Mouse (Mus musculus) heart, embryonic 15.5 days (tissue): ENCODE measurements around the gene Lsamp. TPM values are rescaled to one million over a fixed set of nuclear protein-coding genes. Genes with fewer than 3 reads are reported as not detected.
"Not testable (repeated sequence)": the region's sequence is repeated elsewhere in the genome, so short reads cannot be mapped to it uniquely, and the experiment has no call there.

Source experiments
- ATAC-seq: fragments of 200-750 bp; cut with Nextera tagmentation; replicated peaks from 2 replicates; pipeline ENCODE4 v1.8.0; 2017; ENCODE audit warnings: low read depth, moderate TSS enrichment; ENCODE audit not compliant: insufficient number of reproducible peaks, insufficient read depth, low FRiP score
- H3K27ac ChIP-seq: fragments of 300-500 bp; sonication (generic); 2 replicates; pipeline ENCODE4 v1.5.1; 2015; ENCODE audit warnings: mild to moderate bottlenecking, inconsistent platforms
- H3K27me3 ChIP-seq: fragments of 300-500 bp; sonication (generic); 2 replicates; pipeline ENCODE4 v1.6.1; 2015; ENCODE audit warnings: inconsistent platforms
- H3K36me3 ChIP-seq: fragments of 300-500 bp; sonication (generic); 2 replicates; pipeline ENCODE4 v1.6.1; 2015; ENCODE audit warnings: mild to moderate bottlenecking, inconsistent platforms
- H3K4me1 ChIP-seq: fragments of 300-500 bp; sonication (generic); replicated peaks from 2 replicates; pipeline ENCODE4 v1.6.1; 2015; ENCODE audit warnings: inconsistent platforms
- H3K4me2 ChIP-seq: fragments of 300-500 bp; sonication (generic); 2 replicates; pipeline ENCODE4 v1.6.1; 2015; ENCODE audit warnings: inconsistent platforms, mild to moderate bottlenecking, moderate library complexity
- H3K4me3 ChIP-seq: fragments of 300-500 bp; sonication (generic); 2 replicates; pipeline ENCODE4 v1.5.1; 2015; ENCODE audit warnings: mild to moderate bottlenecking, inconsistent platforms
- H3K9ac ChIP-seq: fragments of 300-500 bp; sonication (generic); 2 replicates; pipeline ENCODE4 v1.6.1; 2015; ENCODE audit warnings: mild to moderate bottlenecking, inconsistent platforms
- H3K9me3 ChIP-seq: fragments of 300-500 bp; sonication (generic); replicated peaks from 2 replicates; pipeline ENCODE4 v1.6.1; 2016; ENCODE audit warnings: inconsistent platforms
- WGBS: fragments of 180-500 bp; shearing (Covaris S2); methylation state at CpG from one replicate; pipeline ENCODE4 v1.1.7; 2015; ENCODE audit warnings: mixed read lengths; 5-methylcytosine and 5-hydroxymethylcytosine counted together
- polyA plus RNA-seq: library from polyadenylated mRNA; unstranded; fragments of >200 nt; fragmentation: Nextera tagmentation; extraction: Ambion mirVana; gene quantifications from 2 replicates; pipeline ENCODE4 v1.2.1, GENCODE M21; 2015

The Lsamp gene
- polyA plus RNA-seq, 1 experiment from 2014 or later: 1.7 TPM

DNA sequence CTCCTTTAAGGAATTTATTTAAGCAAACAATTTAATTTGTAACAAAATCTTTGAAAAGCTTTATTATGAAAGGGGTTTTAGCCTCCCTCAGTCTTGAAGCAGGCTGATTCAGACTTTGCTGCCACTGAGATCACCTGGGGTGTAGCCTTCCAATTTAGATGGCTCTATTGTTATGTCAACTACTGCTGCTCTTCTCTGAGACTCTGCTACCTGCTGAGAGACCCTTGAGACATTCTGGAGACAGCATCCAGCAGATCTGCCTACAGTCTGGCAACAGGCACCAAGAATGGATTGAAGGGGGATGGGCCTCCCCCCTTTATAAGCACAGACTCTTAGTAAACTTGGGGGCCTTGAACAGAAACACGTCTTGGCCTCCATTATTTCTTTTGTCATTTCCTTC, 632.5 kb downstream of the Lsamp start:
- not testable (repeated sequence) for H3K36me3 ChIP-seq, ATAC-seq, H3K27me3 ChIP-seq, H3K9me3 ChIP-seq, H3K4me1 ChIP-seq, H3K4me2 ChIP-seq, H3K4me3 ChIP-seq, H3K9ac ChIP-seq, H3K27ac ChIP-seq
- 15% methylated on average over 1 of the region's 1 CpGs for WGBS

DNA sequence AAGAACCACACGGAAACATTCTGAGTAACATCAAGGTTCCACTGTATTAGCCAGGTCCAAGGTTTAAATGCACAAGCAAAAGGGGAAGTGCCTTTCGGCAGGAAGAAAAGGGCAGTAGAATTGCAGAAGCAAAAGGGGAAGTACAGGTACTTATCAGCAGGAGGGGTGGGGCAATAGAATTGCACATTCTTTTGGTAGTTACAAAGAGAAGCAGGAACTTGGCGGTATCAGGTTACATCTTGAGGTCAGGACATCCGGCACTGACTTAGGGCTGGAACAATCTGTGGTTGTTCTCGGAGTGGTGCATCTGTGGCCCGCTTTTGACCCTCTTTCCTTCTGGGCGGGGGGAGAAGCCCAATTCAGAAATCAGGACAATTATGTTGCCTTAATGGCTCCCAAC, 636.9 kb downstream of the Lsamp start:
- not testable (repeated sequence) for H3K9ac ChIP-seq, H3K4me2 ChIP-seq, H3K27ac ChIP-seq, H3K4me3 ChIP-seq, H3K4me1 ChIP-seq, H3K27me3 ChIP-seq, ATAC-seq, H3K36me3 ChIP-seq, H3K9me3 ChIP-seq
- 57% methylated on average over 7 of the region's 7 CpGs for WGBS

DNA sequence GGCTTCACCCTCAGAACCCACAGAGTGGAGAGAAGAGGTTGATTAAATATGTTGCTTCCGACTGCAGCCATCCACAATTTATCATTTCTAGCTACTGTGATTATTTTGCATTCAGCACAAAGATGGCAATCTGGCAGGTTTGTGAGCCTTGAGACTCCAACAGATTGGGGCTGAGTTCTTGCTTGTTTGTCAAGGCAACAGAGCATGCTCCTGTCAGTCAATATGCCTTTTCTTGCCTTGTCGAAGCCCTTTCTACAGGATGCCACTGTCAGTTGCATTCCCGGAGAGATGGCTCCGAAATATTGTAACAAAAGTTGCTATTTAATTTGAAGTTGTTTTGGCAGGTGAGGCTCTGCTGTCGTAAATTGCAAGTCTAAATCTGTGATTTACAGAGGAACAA, 643.0 kb downstream of the Lsamp start:
- no peak for ATAC-seq
- Histone ChIP-seq H3K27me3 (no peaks in the 10 kb centered on the region), H3K36me3 (no peaks in the 10 kb centered on the region), H3K9me3 (no peaks in the 10 kb centered on the region), H3K27ac (no peak overlapping the region), H3K4me2 (no peak overlapping the region), H3K9ac (no peak overlapping the region), H3K4me3 (no peak overlapping the region), H3K4me1 (no peaks in the 10 kb centered on the region)
- 81% methylated on average over 5 of the region's 5 CpGs for WGBS

DNA sequence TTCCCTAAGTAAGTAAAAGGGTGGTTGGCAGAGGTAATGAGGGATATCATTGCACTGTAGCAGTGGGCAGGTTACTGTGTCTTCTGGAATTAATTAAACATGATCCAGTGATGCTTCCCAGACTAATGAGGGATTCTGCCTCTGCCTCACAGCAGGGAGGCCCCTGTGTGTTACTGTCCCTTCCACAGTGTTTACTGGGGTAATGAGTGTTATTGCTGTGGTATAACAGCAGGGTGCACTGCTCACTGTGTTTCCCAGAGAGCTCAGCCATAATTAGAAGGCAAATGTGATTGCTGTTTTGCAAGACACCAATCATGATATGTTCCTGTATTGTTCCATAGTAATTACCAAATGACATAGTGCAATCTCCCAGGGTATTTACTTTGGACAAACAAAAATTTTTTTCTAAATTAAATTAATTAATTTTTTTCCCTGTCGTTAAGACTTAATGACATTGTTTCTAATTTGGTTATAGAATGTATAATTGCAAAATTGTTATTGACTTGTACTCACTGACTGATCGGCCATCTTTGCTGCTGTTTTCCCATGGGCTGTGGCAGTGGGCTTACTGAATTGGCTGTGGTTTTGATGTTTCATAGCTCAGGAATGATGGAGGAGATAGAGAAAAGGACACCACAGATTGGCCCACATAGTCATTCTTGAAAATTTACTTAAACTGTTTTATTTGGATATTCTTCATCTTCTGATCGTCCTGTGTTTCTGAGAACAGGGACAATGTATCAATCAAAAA, 655.6 kb downstream of the Lsamp start:
- no peaks in the 10 kb centered on the region for H3K4me1 ChIP-seq
- no peaks in the 10 kb centered on the region for H3K36me3 ChIP-seq
- WGBS: 69% methylated on average over 3 of the region's 3 CpGs
- no peaks in the 10 kb centered on the region for H3K27me3 ChIP-seq
- H3K4me2 ChIP-seq: no peak overlapping the region
- H3K9ac ChIP-seq: no peak overlapping the region
- no peak overlapping the region for H3K4me3 ChIP-seq
- no peak for ATAC-seq
- H3K27ac ChIP-seq: no peak overlapping the region
- H3K9me3 ChIP-seq: no peaks in the 10 kb centered on the region

DNA sequence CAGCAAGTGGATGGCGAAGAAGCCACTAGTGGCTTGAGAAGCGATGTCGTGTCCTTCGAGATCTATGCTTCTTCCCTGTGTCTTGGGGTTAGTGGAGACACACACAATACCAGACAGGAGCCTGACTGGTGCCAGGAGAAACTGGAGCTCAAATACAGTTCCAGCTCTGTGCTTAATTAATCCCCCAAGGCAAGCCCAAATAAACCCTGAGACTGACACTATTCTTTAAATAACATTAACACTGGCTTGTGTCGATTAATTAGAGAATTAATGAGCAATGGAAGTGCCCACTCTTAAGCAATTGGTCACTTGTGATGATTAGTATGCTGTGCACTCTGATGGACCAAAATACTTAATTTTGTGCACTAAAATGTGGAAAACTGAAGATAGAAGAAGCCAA, 668.6 kb downstream of the Lsamp start:
- Histone ChIP-seq H3K27me3 (no peaks in the 10 kb centered on the region), H3K36me3 (no peaks in the 10 kb centered on the region), H3K4me3 (no peak overlapping the region), H3K9me3 (no peaks in the 10 kb centered on the region), H3K4me1 (no peaks in the 10 kb centered on the region), H3K4me2 (no peak overlapping the region), H3K9ac (no peak overlapping the region), H3K27ac (no peak overlapping the region)
- ATAC-seq: no peak
- WGBS: 91% methylated on average over 5 of the region's 5 CpGs

DNA sequence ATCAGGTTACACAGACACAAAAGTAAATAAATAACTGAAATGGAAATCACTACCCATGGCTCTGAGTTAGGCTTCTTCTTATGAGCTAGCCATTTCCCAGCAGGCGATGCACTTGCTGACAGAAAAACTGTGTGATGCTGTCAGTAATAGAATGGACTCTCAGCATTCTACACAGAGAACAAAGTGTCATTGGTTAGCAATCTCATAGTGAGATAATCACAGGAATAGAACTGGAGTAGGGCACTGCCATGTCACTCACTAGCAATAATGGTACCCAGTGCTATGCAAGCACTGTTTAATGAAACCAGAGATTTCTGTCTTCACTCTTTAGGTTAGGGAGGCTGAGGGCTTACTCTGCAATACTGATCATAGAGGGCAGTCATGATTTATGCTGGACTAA, 669.3 kb downstream of the Lsamp start:
- H3K4me2 ChIP-seq: no peak overlapping the region
- H3K4me3 ChIP-seq: no peak overlapping the region
- no peaks in the 10 kb centered on the region for H3K27me3 ChIP-seq
- H3K9me3 ChIP-seq: no peaks in the 10 kb centered on the region
- 68% methylated on average over 1 of the region's 1 CpGs for WGBS
- no peaks in the 10 kb centered on the region for H3K36me3 ChIP-seq
- ATAC-seq: no peak
- H3K27ac ChIP-seq: no peak overlapping the region
- no peaks in the 10 kb centered on the region for H3K4me1 ChIP-seq
- H3K9ac ChIP-seq: no peak overlapping the region

DNA sequence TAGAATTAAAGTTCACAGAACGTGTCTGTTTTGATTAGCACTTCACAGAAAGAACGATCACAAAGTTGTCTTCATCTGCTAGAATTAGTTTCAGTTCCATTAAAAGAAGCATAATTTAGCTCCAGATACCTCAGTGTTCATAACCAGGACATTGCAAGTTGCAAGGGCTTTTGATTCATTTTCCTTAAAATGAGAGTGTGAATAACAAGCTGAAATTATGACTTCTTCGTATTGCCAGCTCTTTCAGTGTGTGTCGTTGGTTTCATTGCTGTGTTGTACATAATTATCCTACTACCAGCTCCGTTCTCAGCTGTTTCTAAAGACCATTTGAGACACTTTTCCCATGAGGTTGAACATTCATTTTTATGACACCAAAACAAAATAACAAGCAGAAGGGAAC, 672.2 kb downstream of the Lsamp start:
- no peaks in the 10 kb centered on the region for H3K9me3 ChIP-seq
- no peaks in the 10 kb centered on the region for H3K4me1 ChIP-seq
- no peak for ATAC-seq
- H3K4me3 ChIP-seq: no peak overlapping the region
- no peak overlapping the region for H3K4me2 ChIP-seq
- WGBS: 74% methylated on average over 5 of the region's 5 CpGs
- H3K27ac ChIP-seq: no peak overlapping the region
- no peaks in the 10 kb centered on the region for H3K27me3 ChIP-seq
- no peak overlapping the region for H3K9ac ChIP-seq
- no peaks in the 10 kb centered on the region for H3K36me3 ChIP-seq

DNA sequence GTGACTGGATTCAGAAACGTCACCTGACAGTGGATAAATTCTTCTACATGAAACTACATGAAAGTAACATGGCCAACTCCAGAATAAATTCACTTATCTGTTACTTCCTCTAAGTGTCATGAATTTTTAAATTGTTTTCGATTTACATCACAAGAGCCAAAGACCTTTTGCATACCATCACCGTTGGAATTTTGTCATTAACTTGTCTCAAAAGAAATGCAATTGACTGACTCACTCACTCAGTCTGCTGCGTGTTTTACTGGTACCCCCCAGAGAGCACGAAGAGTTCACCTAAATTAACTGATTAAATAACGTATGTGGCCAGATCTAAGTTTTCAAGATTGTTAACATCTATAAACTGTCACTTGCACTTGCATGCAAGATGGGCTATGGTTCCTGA, 672.7 kb downstream of the Lsamp start:
- 45% methylated on average over 6 of the region's 6 CpGs for WGBS
- H3K27ac ChIP-seq: no peak overlapping the region
- H3K4me1 ChIP-seq: no peaks in the 10 kb centered on the region
- no peak overlapping the region for H3K4me2 ChIP-seq
- H3K9ac ChIP-seq: no peak overlapping the region
- ATAC-seq: no peak
- H3K9me3 ChIP-seq: no peaks in the 10 kb centered on the region
- no peak overlapping the region for H3K4me3 ChIP-seq
- no peaks in the 10 kb centered on the region for H3K36me3 ChIP-seq
- H3K27me3 ChIP-seq: no peaks in the 10 kb centered on the region

DNA sequence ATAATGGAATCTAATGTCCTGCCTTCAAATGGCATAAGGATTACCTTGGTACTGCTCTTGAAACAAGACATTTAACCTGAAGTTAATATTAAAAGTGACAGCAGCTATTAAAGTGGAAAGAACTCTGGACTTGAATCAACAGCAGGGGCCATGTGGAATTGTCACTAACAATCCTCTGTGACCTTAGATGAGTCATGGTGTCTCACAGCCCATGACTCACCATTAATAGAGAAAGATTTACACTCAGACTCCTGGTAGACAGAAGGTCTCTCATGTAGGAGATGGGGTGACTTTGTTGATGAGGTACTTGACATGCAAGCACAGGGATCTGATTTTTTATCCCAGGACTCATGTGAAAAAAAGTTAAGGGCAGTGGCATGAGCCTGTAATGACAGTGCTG, 701.4 kb downstream of the Lsamp start:
- Histone ChIP-seq H3K4me1 (no peaks in the 10 kb centered on the region), H3K27me3 (no peaks in the 10 kb centered on the region), H3K27ac (no peak overlapping the region), H3K9ac (no peak overlapping the region), H3K9me3 (no peaks in the 10 kb centered on the region), H3K4me3 (no peak overlapping the region), H3K36me3 (no peaks in the 10 kb centered on the region), H3K4me2 (no peak overlapping the region)
- ATAC-seq: no peak

DNA sequence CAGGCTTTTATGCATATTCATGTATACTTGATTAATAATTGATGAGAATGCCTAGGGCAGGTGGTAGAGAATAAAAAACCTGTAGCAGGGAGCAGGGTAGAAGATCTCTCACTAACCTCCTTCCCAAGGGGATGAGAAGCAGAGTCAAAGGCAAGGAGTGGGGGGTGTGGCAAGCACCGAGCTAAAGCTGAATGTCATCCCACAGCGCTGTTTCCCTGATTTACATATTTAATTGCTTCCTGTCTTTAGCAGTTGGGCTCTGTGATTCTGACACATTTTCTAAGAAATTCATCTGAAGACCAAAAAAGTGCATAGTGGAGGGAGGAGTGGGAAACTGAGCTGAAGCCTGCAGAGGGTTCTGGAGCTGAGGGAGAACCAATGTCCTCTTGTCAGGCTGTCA, 708.1 kb downstream of the Lsamp start:
- Histone ChIP-seq H3K4me2 (no peak overlapping the region), H3K27ac (no peak overlapping the region), H3K4me1 (no peaks in the 10 kb centered on the region), H3K9ac (no peak overlapping the region), H3K27me3 (no peaks in the 10 kb centered on the region), H3K4me3 (no peak overlapping the region), H3K9me3 (no peaks in the 10 kb centered on the region), H3K36me3 (no peaks in the 10 kb centered on the region)
- 22% methylated on average over 2 of the region's 2 CpGs for WGBS
- no peak for ATAC-seq

DNA sequence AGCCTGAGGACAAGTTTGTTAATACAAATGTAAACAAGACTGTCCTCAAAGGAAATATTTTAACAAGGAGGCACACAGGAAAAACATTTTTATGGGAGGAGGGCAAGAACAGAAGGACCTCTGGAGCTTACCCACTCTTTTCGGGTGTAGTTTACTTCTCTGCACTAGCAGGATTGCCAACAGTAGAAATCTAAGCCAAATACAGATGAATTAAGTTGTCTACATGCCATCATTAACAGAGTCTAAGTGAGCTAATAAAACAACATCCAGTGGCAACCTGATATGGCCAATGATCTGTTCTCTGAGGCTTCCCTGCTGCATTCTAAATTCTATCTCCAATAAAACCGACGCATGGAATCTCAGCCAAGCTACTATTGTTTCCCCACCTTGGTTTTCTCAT, 713.1 kb downstream of the Lsamp start:
- H3K4me2 ChIP-seq: no peak overlapping the region
- H3K9ac ChIP-seq: no peak overlapping the region
- H3K4me3 ChIP-seq: no peak overlapping the region
- WGBS: 75% methylated on average over 3 of the region's 3 CpGs
- H3K36me3 ChIP-seq: no peaks in the 10 kb centered on the region
- no peaks in the 10 kb centered on the region for H3K27me3 ChIP-seq
- no peak overlapping the region for H3K27ac ChIP-seq
- no peaks in the 10 kb centered on the region for H3K4me1 ChIP-seq
- no peaks in the 10 kb centered on the region for H3K9me3 ChIP-seq
- no peak for ATAC-seq

DNA sequence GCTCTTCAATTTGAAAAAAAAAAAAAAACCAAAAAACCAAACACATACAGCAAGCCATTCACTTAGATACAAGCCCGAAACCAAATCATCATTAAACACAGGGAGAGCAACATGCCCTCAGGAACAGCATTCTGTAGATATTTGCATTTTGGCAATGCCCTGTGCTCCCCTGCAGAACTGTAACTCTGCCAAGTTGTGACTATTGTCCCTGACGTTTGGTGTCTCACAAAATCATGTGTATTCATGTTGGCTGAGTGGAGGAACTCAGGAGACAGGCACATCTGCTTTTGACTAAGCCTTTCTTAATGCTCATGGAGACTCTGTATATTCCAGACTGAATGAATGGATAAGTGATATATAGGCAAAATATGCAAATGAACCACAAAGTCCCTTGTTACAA, 724.4 kb downstream of the Lsamp start:
- H3K4me1 ChIP-seq: no peaks in the 10 kb centered on the region
- no peaks in the 10 kb centered on the region for H3K27me3 ChIP-seq
- no peaks in the 10 kb centered on the region for H3K36me3 ChIP-seq
- H3K4me2 ChIP-seq: no peak overlapping the region
- no peak for ATAC-seq
- 60% methylated on average over 2 of the region's 2 CpGs for WGBS
- H3K9me3 ChIP-seq: no peaks in the 10 kb centered on the region
- H3K9ac ChIP-seq: no peak overlapping the region
- no peak overlapping the region for H3K27ac ChIP-seq
- H3K4me3 ChIP-seq: no peak overlapping the region
